Mouse (Mus musculus) frontal cortex, postnatal 25 days (tissue): Measurements from ENCODE around the gene Sytl2.

Source experiments
- DNase-seq, 2 experiments: peaks; one replicate each; pipeline ENCODE4 v3.0.0; 2022; ENCODE audit warnings: low spot score in 2 of 2

Gene Sytl2

DNA sequence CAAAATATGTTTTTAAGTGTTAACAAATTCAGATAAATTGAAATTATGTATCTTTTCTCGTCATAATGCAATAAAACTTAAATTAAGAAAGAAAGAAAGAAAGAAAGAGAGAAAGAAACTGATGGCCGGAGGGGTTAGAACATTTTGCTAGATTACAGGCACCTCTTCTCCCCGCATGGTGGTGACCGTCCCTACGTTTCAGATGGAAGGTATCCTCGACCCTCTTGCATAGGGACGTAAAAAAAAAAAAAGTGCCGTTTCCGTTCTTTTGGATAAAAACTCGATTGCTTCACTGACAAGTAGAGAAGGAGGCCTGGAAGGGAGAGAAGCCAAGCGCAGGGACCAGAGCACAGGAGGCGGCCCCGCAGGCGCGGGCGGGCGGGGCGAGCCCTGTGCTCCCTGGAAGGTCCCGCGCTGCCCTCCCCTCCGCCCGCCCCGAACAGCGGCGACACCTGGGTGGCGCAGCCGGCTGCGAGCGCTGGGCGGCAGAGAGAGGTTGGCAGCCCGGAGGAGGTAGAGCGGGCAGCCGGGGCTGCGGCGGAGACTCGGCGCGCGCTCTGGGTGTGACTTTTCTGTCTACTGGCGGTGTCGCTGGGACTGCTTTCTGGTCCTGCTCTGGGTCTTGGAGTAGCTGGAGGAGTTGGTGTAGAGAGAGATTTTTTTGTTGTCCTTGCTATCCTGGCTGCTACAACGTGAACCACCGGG lies at the start of gene Sytl2:
TSS of gene Sytl2 (plus strand) at position 311 of the 705 bp plus-strand sequence.
- DNase-seq, result peak in 1 of 2 experiments; percentile 7

GRCm38 (mm10) chr7:90252946-90253345 lies 49.1 kb upstream of the Sytl2 start:
- DNase-seq, result no peak

DNA sequence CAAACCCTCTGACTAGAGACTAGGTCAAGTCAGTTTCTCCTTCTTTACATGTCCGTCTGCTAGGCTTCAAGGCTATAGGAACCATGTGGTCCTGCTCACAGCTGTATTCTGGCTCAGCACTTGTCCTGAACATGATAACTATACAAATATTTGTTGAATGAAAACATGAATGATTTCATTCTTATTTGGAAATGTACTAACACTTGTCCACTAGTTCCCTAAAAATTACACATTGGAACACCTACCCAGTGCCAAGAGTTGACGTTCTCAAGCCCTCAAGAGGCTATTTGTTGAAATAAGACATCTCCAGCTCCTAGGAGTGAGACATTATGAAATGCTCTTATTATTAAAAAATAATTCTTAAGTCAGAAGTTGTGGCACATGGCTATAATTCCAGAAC lies 43.4 kb upstream of the Sytl2 start:
- no peak for DNase-seq

- DNase-seq, result no peak
These were observed 42.2 kb upstream of the Sytl2 start for GRCm38 (mm10) chr7:90259899-90260298.

DNA sequence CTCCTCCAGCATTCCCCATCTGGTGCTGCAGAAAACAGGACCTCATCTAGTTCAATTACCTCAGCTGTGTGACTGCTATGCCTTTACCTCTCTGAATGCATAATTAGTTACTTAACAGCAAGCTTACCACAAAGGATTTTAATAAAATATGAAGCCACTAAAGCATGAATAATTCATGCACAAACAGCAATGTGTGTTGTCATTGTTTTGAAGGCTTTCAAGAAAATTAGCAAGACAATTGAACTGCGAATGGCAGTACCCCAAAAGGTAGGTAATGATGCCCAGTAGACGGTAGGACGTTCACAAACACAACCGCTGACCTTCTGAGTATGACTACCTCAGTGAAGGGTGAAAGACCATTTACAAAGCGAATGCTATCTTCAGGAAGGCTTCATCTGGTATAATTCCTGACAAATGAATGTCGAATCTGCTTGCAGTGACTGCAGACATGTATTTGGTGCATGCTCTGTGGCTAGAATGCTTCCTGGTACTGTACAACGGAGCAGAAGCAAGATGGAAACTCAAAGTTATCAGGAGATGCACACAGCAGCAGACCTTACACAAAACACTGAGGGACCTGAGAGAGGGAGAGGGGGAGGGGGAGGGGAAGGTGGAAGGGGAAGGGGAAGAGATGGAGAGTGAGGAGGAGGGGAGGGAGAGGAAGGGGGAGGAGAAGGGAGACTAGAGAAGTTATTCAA lies 40.0 kb upstream of the Sytl2 start:
- DNase-seq, result no peak

DNA sequence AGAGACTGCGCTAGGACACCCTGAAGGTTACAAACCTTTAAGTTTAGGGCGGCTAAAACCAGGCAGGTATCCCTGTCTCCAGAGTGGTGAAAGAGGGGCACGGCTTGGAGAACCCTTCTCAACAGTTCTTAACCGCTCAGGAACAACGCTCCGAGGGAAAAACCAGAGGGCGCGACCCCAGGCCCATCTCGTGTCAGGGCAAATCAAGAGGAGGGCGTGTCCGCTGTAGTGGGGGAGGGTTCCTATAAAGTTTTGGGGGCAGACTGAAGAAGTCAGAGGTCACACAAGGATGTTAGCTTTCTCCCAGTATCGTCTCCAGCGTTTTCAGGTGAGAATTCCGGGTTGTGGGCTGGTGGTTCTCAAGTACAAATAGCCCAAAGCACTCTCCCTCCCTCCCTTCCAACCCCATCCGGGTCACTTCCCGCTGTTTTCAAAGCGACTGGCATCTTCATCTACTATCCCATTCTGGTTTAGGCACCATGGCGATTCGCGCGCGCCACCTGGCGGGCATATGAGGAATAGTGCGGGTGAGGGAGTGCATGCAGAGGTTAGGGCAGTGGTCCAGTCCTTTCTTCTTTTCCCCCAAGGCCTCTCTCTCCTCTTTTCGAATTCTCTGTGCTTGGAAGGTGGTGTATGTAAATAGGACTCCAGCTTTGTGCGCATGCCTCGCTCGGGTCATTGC lies 36.6 kb upstream of the Sytl2 start, which contains the start of gene Ccdc83:
TSS of gene Ccdc83 (minus strand) at position 489 of the 682 bp plus-strand sequence.
- DNase-seq, result peak; percentile 68 to 76

GRCm38 (mm10) chr7:90270141-90270540 lies 31.9 kb upstream of the Sytl2 start:
- no peak for DNase-seq

DNA sequence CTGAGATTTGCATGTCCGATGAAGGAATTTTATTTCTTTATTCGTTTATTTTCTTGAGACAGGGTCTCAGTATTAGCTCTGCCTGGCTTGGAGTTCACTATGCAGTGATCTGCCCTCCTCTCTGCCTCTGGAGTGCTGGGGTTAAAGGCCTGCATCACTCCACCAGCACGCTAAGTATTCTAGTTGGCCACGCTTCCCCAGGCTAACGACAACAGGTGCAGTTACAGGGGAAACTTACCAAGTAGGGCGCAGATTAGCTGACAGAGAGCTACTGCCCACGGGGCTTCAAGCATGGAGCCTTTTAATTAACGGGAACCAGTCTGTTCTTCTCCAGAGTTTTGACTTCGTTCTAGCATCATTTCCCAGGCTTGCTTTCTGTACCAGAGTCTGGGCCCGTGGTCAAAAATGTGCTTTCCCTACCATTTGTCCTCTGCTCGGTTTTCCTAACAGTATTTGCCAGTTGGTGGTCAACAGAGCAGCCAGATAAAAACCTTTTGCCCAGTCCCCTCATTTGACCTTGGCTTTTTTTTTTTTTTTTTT lies 27.4 kb upstream of the Sytl2 start:
- DNase-seq, result no peak

DNA sequence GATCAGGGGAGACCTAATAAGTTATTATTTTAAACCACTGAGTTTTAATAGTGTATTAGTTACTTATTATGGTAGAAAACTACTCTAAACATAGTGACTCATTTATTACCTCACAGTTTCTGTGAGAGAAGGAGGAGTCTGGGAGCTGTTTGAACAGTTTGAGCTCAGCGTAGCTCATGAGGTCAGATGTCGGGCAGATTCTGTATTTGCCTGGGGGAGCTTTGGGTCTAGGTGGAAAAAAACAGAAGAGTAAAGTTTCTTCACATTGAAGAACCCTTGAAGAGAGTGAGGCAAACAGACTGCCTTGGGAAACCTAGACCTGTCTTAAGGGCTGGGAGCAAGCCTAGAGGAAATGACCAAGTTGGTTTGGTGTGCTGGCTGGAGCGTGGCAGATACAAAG lies 24.8 kb upstream of the Sytl2 start:
- DNase-seq, result no peak

DNA sequence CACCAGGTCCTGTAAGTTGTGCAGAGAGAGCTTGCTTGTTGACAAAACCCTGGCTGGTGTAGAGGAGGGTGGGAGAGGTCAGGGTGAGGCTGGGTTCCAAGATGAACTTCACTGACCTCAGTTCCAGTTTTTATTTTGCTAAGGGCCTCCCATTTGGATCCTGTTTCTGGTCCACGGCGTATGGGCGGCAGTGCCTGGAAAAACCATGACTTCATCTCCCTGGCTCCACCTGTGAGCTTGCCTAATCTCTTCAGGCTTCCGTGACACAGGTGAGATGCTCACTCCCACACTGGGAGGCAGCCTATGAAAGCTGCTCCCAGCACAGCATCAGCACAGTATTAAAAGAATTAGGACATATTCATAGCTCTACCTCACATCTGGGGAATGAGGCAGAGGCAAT lies 24.3 kb upstream of the Sytl2 start:
- no peak for DNase-seq

- no peak for DNase-seq
These were observed 22.9 kb upstream of the Sytl2 start for GRCm38 (mm10) chr7:90279136-90279535.

- DNase-seq, result no peak
These were observed 21.7 kb upstream of the Sytl2 start for GRCm38 (mm10) chr7:90280274-90280875.

DNA sequence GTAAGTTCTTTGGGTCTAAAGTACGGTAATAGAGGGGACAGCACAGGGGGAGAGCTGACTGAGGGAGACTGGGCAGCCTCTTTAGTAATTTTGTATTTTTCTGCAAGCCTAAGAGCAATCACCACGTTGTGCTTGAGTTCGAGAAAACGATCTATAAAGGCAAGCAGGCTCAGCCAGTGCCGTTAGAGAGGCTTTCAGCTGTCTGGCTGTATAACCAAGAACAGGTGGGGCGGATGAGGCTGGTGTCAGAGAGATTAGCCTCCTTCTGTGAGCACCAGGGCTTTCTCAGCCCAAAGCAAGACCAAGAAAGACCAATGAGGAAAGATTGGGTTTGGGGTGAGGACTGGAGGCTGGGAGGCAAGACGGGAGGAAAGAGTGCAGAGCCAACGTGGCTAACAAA lies 21.2 kb upstream of the Sytl2 start:
- DNase-seq, result no peak

DNA sequence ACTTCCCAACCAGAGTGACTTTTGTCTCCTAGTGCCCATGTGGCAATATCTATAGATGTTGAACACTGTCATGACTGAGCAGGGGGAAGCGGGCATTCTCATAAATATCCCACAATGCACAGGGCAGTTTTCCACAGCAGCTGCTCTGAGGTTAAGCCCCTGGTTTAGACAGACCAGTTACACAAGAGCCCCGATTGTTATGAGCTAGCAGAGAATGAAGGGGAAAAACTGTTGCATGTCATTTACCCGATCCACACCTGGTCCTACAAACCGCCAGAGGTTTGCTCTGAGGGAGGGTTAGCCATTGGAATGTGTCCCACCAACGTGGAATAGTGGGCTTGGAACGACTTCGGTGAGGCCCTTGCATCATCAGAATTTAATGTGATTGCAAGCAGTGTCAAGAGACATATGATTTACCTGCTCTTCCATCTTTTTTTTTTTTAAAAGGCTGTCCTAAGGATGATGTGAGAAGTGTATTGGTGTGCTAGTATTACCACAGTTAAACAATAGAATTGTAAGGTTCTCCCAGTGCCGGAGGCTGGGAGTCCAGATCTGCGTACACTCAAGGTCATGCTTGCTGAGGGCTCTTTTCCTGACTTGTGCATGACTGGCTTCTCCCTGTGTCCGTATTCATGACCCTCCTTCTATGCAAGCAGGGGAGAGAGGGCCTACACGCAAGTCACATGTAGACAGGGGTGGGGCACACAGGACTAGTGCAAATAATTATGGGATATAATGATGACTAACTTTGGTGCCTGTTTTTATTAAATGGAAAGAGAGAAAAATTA lies 20.1 kb upstream of the Sytl2 start:
- DNase-seq, result no peak

GRCm38 (mm10) chr7:90282786-90283185 lies 19.3 kb upstream of the Sytl2 start:
- DNase-seq, result no peak

- DNase-seq, result no peak
These were observed 17.3 kb upstream of the Sytl2 start for GRCm38 (mm10) chr7:90284793-90285192.

DNA sequence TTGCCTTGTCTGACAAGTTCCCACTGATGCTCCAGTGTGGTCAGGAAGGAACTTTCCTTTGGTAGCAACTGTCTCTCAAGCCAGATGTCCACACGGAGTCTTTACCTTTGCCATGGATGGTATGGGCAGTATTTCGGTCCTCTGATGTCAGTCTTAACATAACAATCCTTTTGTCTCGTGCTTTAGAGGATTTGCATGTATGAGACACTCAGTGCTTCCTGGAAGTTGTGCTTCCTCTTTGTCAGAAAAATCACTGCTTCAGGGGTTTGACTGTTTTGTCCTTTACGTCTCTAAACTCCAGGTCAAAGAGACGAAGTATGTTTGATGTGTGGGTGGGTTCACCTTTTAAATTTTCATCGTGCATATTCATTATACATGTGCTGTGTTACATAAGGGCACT lies 10.2 kb upstream of the Sytl2 start:
- DNase-seq, result no peak

DNA sequence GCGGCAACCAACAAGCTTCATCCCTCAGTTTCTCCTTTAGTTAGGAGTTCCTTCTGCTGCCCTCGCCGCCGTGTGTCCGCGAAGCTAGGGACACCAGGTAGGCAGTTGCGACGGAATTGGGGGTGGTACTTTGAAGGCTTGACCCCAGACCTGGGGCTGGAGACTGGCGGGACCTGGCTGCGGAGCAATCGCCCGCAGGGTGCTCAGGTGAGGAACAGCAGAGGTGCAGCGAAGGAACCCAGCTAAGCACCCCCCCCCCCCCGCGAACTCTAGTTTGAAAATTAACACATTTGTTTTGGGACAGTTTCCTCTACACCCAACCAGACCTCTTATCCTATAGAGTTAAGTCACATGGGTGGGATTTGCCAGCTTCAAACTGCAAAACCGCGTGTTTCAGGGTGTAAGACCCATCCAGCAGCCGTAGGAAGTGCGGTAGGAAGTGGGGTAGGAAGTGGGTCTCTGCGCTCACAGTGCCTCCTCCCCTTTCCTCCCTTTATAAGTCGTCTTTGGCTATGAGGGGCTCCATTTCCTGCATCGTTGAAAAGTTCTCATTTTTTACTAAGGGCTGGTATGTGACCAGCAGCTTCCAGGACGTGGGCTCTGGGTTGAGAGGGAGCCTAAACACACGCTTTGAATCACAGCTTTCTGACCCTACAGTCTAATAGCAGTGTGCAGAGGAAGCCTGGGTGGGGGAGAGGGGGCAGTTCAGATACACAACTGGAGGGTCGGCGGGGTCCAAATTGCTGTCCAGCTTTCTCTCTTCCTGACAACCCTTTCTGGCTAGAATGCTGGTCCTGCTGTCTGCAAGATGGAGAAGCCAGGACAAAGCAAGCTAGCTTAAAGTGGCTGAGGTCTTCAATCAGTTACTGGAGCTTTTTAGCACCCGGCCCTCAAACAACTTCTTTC lies 848 bp downstream of the Sytl2 start:
- no peak for DNase-seq

DNA sequence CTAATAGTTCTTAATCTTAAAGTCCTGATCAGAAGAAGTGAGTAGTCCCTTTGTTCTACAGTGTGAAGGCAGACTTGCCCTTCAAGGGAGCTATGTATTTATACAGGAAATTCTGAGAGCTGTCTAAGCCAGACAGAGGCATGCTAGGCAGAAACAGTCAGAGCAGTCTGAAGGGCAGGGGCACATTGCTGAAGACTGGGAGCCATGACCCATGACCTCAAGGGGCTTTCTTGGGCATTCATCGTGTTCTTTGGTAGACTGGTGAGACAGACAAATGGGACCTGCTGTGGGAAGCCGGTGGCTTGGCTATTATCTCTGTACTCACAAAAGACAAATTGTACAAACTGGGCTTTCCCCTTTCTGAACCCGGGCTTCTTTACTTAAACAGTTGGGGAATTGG lies 4.0 kb downstream of the Sytl2 start:
- DNase-seq, result no peak

GRCm38 (mm10) chr7:90306968-90307367 lies 4.9 kb downstream of the Sytl2 start:
- DNase-seq, result no peak
